Mouse (Mus musculus): ENCODE measurements around the gene Sectm1a.
"Not testable (repeated sequence)": the region's sequence is repeated elsewhere in the genome, so short reads cannot be mapped to it uniquely, and the experiment has no call there.

Gene Sectm1a

DNA sequence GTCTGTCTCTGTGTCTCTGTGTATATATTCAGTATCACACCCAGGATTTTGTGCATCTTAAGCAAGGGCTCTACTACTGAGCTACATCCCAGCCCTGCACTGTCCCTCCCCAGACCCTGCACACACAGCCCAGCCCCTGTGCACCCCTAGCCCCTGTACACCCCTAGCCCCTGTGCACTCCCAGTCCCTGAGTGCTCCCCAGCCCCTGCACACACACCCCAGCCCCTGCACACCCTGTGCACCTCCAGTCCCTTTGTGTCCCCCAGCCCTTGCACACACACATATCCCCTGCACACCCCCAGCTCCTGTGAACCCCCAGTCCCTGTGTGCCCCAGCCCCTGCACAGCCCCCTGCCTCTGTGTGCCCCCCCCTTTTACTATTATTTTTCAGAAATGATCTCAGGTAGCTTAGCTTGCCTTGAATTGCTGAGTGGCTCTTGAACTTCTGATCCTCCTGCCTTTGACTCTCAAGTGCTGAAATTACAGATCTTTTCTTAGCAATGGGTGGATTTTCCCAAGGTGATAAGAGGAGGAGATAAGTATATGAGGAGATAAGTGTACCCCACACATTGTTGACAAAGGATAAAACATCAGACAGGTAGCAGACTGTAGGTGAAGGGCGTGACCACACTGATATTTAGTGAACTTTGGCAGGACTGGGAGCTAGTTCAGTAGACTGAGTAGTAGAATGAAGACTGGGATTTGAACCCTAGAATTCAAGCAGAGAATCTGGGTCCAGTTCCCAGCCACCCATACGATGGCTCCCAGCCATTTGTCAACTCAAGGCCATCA, 8.9 kb upstream of the Sectm1a start:
- DNase-seq (ENCODE audit: low spot score), result no peak

- DNase-seq (ENCODE audit: low spot score), result no peak
These were observed 8.0 kb upstream of the Sectm1a start for GRCm38 (mm10) chr11:121088997-121089396.

DNA sequence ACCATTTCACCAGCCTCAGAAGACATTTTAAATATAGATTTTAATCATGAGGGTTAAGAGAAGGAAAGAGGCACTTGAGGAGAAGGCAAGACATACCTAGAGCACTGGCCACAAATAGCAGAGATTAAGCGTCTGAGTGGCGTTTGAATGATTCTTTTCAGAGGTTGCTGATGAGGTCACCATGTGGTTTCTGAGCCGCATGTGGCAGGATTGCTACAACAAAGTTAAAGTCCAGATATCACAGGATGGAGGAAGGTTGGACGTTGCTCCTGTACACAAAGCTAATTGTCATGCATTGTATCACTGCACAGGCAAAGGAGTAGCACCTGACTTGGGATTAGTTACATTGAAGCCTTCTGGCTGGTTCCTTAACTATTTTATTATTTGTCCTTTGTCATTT, 5.3 kb upstream of the Sectm1a start:
- DNase-seq (ENCODE audit: low spot score), result no peak

- DNase-seq (ENCODE audit: low spot score), result no peak
These were observed 4.2 kb upstream of the Sectm1a start for GRCm38 (mm10) chr11:121085181-121085580.

- DNase-seq (ENCODE audit: low spot score), result no peak
These were observed 2.0 kb upstream of the Sectm1a start for GRCm38 (mm10) chr11:121082857-121083500.

DNA sequence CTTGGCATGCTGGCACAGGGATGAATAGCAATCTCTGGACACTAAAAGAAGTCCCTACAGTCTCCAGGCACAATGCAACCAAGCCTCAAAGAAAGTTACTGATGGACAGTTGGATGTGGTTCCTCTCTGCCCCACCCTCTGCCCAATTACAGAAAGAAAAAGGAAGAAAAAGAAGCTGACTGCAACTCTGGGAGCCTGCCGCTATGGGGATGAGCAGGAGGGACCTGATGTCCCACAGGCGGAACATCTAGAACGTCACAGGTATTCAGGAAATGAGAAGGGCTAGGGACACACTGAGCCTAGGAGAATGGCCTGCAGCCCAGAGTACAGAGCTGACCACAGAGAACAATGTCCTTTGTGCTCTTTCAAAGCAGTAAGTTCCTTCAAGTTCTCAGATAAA, 1.2 kb upstream of the Sectm1a start:
- no peak for DNase-seq (ENCODE audit: low spot score)

DNA sequence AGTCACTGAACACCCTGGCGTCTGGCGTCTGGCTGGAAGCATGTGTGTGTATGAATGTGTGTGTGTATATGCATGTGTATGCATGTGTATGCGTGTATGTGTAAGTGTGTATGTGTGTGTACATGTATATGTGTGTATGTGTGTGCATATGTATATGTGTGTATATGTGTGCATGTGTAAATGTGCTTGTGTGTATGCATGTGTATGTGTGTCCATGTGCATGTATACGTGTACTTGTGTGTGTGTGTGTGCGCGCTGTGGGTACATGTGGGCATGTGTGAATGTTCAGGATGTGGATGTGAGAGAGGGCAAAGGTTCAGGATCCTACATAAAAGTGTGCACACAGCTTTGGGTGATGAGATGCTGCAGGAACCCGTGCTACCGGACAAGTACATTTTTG, 690 bp downstream of the Sectm1a start:
- no peak for DNase-seq (ENCODE audit: low spot score)

GRCm38 (mm10) chr11:121075655-121076054, 5.4 kb downstream of the Sectm1a start:
- DNase-seq (ENCODE audit: low spot score), result no peak

- not testable (repeated sequence) for DNase-seq (ENCODE audit: low spot score)
These were observed 11.4 kb downstream of the Sectm1a start for GRCm38 (mm10) chr11:121069662-121070061.

- DNase-seq (ENCODE audit: low spot score), result no peak
These were observed 13.1 kb downstream of the Sectm1a start for GRCm38 (mm10) chr11:121067895-121068294.

GRCm38 (mm10) chr11:121064197-121064596, 16.8 kb downstream of the Sectm1a start:
- no peak for DNase-seq (ENCODE audit: low spot score)

- no peak for DNase-seq (ENCODE audit: low spot score)
These were observed 17.6 kb downstream of the Sectm1a start, which contains the start of gene Sectm1b for GRCm38 (mm10) chr11:121063379-121063778. Gene Sectm1b, minus strand, starts transcription at chr11:121063569.

GRCm38 (mm10) chr11:121061615-121062014, 19.4 kb downstream of the Sectm1a start:
- DNase-seq (ENCODE audit: low spot score), result no peak

DNA sequence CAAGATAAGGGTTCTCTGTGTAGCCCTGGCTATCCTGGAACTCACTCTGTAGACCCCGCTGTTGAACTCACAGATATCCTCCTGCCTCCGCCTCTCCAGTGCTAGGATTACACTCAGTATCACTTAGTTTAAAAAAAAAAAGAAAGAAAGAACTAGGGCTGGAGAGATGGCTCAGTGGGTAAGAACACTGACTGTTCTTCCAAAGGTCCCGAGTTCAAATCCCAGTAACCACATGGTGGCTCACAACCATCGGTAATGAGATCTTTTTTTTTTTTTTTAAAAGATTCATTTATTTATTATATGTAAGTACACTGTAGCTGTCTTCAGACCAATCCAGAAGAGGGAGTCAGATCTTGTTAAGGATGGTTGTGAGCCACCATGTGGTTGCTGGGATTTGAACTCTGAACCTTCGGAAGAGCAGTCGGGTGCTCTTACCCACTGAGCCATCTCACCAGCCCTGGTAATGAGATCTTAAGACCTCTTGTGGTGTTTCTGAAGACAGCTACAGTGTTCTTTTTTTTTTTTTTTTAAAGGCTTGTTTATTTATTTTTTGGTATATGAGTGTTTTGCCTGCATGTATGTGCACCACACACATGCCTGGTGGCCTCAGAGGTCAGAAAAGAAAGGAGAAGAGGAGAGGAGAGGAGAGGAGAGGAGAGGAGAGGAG, 20.5 kb downstream of the Sectm1a start:
- DNase-seq (ENCODE audit: low spot score), result not testable (repeated sequence)

GRCm38 (mm10) chr11:121059471-121059870, 21.5 kb downstream of the Sectm1a start:
- DNase-seq (ENCODE audit: low spot score), result no peak

DNA sequence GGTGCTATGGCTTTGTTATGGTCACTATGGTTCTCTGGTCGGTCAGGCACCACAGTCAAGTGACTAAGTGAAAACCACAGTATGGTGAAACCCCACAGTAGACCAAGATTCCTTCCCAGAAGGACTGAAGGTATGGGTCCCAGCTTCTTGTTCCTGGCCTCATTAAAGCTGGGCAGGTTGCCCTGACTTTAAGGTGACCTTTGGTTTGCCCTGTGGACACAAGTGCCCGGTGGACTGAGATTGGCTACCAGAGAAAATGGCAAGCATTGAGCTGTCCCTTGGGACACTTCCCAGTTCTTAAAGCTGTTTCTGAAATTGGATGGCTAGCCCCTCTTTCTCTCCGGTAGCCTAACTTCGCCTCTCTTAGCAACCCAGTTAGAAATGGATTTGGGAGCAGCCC, 22.1 kb downstream of the Sectm1a start:
- no peak for DNase-seq (ENCODE audit: low spot score)

DNA sequence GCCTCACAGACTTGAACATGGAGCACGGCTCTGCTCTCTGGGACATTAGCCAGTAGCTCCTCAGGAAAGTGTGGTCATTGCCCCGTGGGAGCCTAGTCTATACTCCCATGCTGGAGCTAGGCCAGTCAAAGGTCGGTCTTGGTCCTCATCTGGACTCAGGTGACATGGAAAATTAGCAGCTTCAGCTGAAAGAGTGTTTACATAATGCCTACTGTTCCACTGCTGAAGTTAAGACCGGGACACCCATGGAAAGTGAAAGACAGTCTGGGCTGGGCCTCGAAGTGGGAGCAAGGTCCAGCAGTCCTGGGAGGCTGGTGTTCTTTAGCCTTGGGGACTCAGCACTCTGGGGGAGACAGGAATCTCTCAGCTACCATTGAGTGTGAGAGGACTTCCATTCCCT, 22.9 kb downstream of the Sectm1a start:
- DNase-seq (ENCODE audit: low spot score), result no peak

DNA sequence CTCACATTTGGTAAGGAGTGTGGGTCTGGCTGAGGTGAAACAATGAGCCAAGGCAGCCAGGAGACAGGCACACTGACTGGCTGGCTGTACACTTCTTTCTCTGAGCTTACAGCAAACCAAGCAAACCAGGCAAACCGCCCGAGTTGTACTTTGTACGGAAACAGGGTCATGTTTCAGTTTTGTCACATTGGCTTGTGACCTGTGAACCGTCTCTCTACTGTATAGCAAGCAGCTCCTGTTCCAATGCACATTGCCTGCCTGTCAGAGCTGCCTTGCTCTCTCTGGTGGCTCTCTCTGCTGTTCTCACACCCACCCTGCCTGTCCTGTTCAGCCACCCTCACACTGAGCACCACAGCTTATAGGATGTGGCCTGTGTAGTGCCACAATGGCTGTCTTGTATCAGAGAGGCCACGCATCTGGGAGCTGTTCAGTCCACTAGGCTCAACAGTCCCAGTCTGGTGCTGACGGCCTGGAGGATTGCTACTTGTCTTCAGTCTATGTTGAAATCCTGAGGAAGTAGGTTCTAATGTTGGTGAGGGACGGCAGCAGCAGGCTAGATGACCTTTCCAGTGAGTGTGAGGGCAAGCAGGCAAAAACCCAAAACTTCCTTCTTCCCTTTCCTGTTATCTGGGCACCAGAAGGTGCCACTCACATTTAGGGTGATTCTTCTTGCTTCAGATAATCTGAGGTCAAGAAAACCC, 24.3 kb downstream of the Sectm1a start:
- no peak for DNase-seq (ENCODE audit: low spot score)

DNA sequence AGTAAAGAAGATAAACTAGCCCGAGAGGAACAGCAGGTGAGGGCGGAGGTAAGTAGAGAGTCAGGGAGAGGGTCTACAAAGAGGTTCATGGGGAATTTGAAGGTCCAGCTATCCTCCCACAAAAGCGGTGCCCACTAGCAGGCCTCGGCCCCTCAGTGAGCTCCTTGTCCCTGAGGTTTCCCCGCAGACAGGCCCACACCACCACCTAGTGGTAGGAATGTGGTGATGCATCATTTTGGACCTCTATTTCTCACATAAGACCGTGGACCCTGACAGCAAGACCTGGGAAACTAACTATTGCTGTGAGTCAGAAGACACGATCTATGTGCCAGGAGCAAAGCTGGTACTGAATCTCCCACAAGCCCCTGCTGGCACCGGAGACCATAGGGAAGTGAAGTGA, 27.5 kb downstream of the Sectm1a start:
- DNase-seq (ENCODE audit: low spot score), result peak; percentile 94

DNA sequence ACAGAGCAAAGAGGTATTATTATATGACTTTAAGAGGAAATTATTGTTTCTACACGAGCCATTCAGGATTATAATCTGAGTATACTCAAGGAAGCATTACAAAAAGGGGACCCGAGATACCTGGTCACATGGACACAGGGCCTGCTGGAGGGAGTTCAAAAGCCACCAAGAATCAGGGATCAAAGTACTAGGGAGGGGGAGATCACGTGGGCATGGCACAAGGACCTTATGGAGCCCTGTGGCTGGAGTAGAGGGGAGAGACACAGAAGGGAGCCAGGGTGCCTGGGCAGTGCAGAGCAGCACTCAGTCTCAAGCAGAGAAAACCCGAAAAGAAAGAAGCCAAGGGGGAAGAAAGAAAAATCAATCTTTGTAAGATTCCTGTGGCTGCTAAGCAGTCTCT, 28.6 kb downstream of the Sectm1a start:
- DNase-seq (ENCODE audit: low spot score), result no peak

- no peak for DNase-seq (ENCODE audit: low spot score)
These were observed 29.2 kb downstream of the Sectm1a start for GRCm38 (mm10) chr11:121051793-121052192.

- DNase-seq (ENCODE audit: low spot score), result no peak
These were observed 31.2 kb downstream of the Sectm1a start for GRCm38 (mm10) chr11:121049840-121050239.

Measured in embryo, embryonic 10 days (tissue).